Mouse (Mus musculus): Measurements from ENCODE around the gene Gse1. TPM values are rescaled to one million over a fixed set of nuclear protein-coding genes. Genes with fewer than 3 reads are reported as not detected.

Gse1 gene
- polyA plus RNA-seq, 1 experiment: 55.9 TPM

GRCm38 (mm10) chr8:120336909-120337555 lies 108.8 kb downstream of the Gse1 start:
- Histone ChIP-seq H3K4me1 (ENCODE audit: control insufficient read depth, insufficient read depth, insufficient read length, low read length) (peaks cover 27% of the 10 kb centered on the region), H3K27me3 (ENCODE audit: control insufficient read depth, insufficient read depth, low read length) (no peaks in the 10 kb centered on the region), H3K4me3 (ENCODE audit: low read depth, low read length) (no peak overlapping the region), H3K27ac (ENCODE audit: insufficient read depth, low read depth, low read length) (no peak overlapping the region), H3K36me3 (ENCODE audit: control insufficient read depth, insufficient read depth, low read length) (no peaks in the 10 kb centered on the region)
- 61% methylated on average over 5 of the region's 5 CpGs for WGBS
- TF ChIP-seq CTCF (IDR thresholded peaks at IDR 0.05; ENCODE audit: extremely low read depth, insufficient read length, insufficient replicate concordance, low read depth, low read length) (no peak), POLR2A (IDR thresholded peaks at IDR 0.05; ENCODE audit: low read depth, low read length) (no peak)

GRCm38 (mm10) chr8:120337627-120338026 lies 109.4 kb downstream of the Gse1 start:
- Histone ChIP-seq H3K27me3 (ENCODE audit: control insufficient read depth, insufficient read depth, low read length) (no peaks in the 10 kb centered on the region), H3K4me1 (ENCODE audit: control insufficient read depth, insufficient read depth, insufficient read length, low read length) (peaks cover 27% of the 10 kb centered on the region), H3K27ac (ENCODE audit: insufficient read depth, low read depth, low read length) (no peak overlapping the region), H3K36me3 (ENCODE audit: control insufficient read depth, insufficient read depth, low read length) (no peaks in the 10 kb centered on the region), H3K4me3 (ENCODE audit: low read depth, low read length) (no peak overlapping the region)
- 68% methylated on average over 5 of the region's 5 CpGs for WGBS
- TF ChIP-seq POLR2A (IDR thresholded peaks at IDR 0.05; ENCODE audit: low read depth, low read length): no peak
- no peak for TF ChIP-seq CTCF (IDR thresholded peaks at IDR 0.05; ENCODE audit: extremely low read depth, insufficient read length, insufficient replicate concordance, low read depth, low read length)

GRCm38 (mm10) chr8:120338678-120339077 lies 110.4 kb downstream of the Gse1 start:
- H3K4me1 ChIP-seq (ENCODE audit: control insufficient read depth, insufficient read depth, insufficient read length, low read length): peaks cover 27% of the 10 kb centered on the region
- WGBS: 80% methylated on average over 7 of the region's 7 CpGs
- no peaks in the 10 kb centered on the region for H3K27me3 ChIP-seq (ENCODE audit: control insufficient read depth, insufficient read depth, low read length)
- TF ChIP-seq POLR2A (IDR thresholded peaks at IDR 0.05; ENCODE audit: low read depth, low read length): no peak
- no peak for TF ChIP-seq CTCF (IDR thresholded peaks at IDR 0.05; ENCODE audit: extremely low read depth, insufficient read length, insufficient replicate concordance, low read depth, low read length)
- no peak overlapping the region for H3K4me3 ChIP-seq (ENCODE audit: low read depth, low read length)
- H3K36me3 ChIP-seq (ENCODE audit: control insufficient read depth, insufficient read depth, low read length): no peaks in the 10 kb centered on the region
- no peak overlapping the region for H3K27ac ChIP-seq (ENCODE audit: insufficient read depth, low read depth, low read length)

- 40% methylated on average over 7 of the region's 8 CpGs for WGBS
These were observed 111.5 kb downstream of the Gse1 start for GRCm38 (mm10) chr8:120339743-120340142.

GRCm38 (mm10) chr8:120341124-120341523 lies 112.9 kb downstream of the Gse1 start:
- TF ChIP-seq POLR2A (IDR thresholded peaks at IDR 0.05; ENCODE audit: low read depth, low read length) (no peak), CTCF (IDR thresholded peaks at IDR 0.05; ENCODE audit: extremely low read depth, insufficient read length, insufficient replicate concordance, low read depth, low read length) (no peak)
- H3K36me3 ChIP-seq (ENCODE audit: control insufficient read depth, insufficient read depth, low read length): no peaks in the 10 kb centered on the region
- H3K4me1 ChIP-seq (ENCODE audit: control insufficient read depth, insufficient read depth, insufficient read length, low read length): peaks cover 12% of the 10 kb centered on the region
- WGBS: 90% methylated on average over 10 of the region's 10 CpGs
- no peaks in the 10 kb centered on the region for H3K27me3 ChIP-seq (ENCODE audit: control insufficient read depth, insufficient read depth, low read length)
- H3K4me3 ChIP-seq (ENCODE audit: low read depth, low read length): no peak overlapping the region
- no peak overlapping the region for H3K27ac ChIP-seq (ENCODE audit: insufficient read depth, low read depth, low read length)

More at GRCm38 (mm10) chr8:120339743-120340142, 111.5 kb downstream of the Gse1 start:
- H3K36me3 ChIP-seq (ENCODE audit: control insufficient read depth, insufficient read depth, low read length): no peaks in the 10 kb centered on the region
- no peak overlapping the region for H3K27ac ChIP-seq (ENCODE audit: insufficient read depth, low read depth, low read length)
- H3K4me3 ChIP-seq (ENCODE audit: low read depth, low read length): no peak overlapping the region
- TF ChIP-seq CTCF (IDR thresholded peaks at IDR 0.05; ENCODE audit: extremely low read depth, insufficient read length, insufficient replicate concordance, low read depth, low read length) (no peak), POLR2A (IDR thresholded peaks at IDR 0.05; ENCODE audit: low read depth, low read length) (no peak)
- H3K27me3 ChIP-seq (ENCODE audit: control insufficient read depth, insufficient read depth, low read length): no peaks in the 10 kb centered on the region
- H3K4me1 ChIP-seq (ENCODE audit: control insufficient read depth, insufficient read depth, insufficient read length, low read length): peaks cover 23% of the 10 kb centered on the region

GRCm38 (mm10) chr8:120342847-120343548 lies 114.7 kb downstream of the Gse1 start:
- Histone ChIP-seq H3K27ac (ENCODE audit: insufficient read depth, low read depth, low read length) (no peak overlapping the region), H3K4me1 (ENCODE audit: control insufficient read depth, insufficient read depth, insufficient read length, low read length) (peaks cover 10% of the 10 kb centered on the region), H3K36me3 (ENCODE audit: control insufficient read depth, insufficient read depth, low read length) (no peaks in the 10 kb centered on the region), H3K4me3 (ENCODE audit: low read depth, low read length) (no peak overlapping the region), H3K27me3 (ENCODE audit: control insufficient read depth, insufficient read depth, low read length) (no peaks in the 10 kb centered on the region)
- TF ChIP-seq CTCF (IDR thresholded peaks at IDR 0.05; ENCODE audit: extremely low read depth, insufficient read length, insufficient replicate concordance, low read depth, low read length) (no peak), POLR2A (IDR thresholded peaks at IDR 0.05; ENCODE audit: low read depth, low read length) (no peak)
- WGBS: 69% methylated on average over 7 of the region's 7 CpGs

GRCm38 (mm10) chr8:120343582-120343981 lies 115.3 kb downstream of the Gse1 start:
- TF ChIP-seq POLR2A (IDR thresholded peaks at IDR 0.05; ENCODE audit: low read depth, low read length): no peak
- no peak for TF ChIP-seq CTCF (IDR thresholded peaks at IDR 0.05; ENCODE audit: extremely low read depth, insufficient read length, insufficient replicate concordance, low read depth, low read length)
- WGBS: 68% methylated on average over 12 of the region's 12 CpGs
- H3K4me1 ChIP-seq (ENCODE audit: control insufficient read depth, insufficient read depth, insufficient read length, low read length): peaks cover 10% of the 10 kb centered on the region
- no peak overlapping the region for H3K27ac ChIP-seq (ENCODE audit: insufficient read depth, low read depth, low read length)
- no peaks in the 10 kb centered on the region for H3K36me3 ChIP-seq (ENCODE audit: control insufficient read depth, insufficient read depth, low read length)
- no peak overlapping the region for H3K4me3 ChIP-seq (ENCODE audit: low read depth, low read length)
- no peaks in the 10 kb centered on the region for H3K27me3 ChIP-seq (ENCODE audit: control insufficient read depth, insufficient read depth, low read length)
